Mouse (Mus musculus): ENCODE results near the gene Wnt16. TPM values are rescaled to one million over a fixed set of nuclear protein-coding genes. Genes with fewer than 3 reads are reported as not detected.
"Not testable (repeated sequence)": the region's sequence is repeated elsewhere in the genome, so short reads cannot be mapped to it uniquely, and the experiment has no call there.

Wnt16 gene
- 1 to 10 TPM in 1 of 2 experiments, under 1 TPM in 1; 0.69 to 1.2 TPM for total RNA-seq (2021)

- intact Hi-C loops (cut with DNase I): no loop called here
- DNase-seq (ENCODE audit: low spot score in 2 of 2): peak in 1 of 2 experiments; percentile 30
Measured at GRCm38 (mm10) chr6:22288004-22288736, at the start of gene Wnt16. Gene Wnt16 (plus strand): TSS chr6:22288227.

GRCm38 (mm10) chr6:22243321-22243720, 44.7 kb upstream of the Wnt16 start:
- intact Hi-C loops (cut with DNase I): no loop called here
- DNase-seq (ENCODE audit: low spot score in 2 of 2): no peak

DNA sequence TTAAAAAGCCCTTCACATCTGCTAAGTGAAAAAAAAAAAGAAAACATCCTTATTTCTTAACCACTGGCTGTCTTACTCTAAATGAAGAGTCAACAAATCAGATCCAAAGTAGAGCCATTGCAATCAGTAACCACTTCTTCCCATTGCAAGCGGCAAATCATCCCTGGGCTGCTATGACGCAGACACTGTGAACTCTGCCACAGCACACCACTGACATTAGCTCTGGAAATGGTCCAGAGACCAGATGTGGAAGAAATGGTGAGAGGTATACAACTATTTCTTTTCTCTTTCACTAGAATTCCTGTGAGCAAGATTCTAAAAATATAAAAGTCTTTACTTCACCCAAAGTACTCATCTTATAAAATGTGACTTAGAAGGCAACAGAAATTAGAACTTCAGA, 41.3 kb upstream of the Wnt16 start:
- intact Hi-C loops (cut with DNase I): no loop called here
- DNase-seq (ENCODE audit: low spot score in 2 of 2): no peak

GRCm38 (mm10) chr6:22258784-22259183, 29.2 kb upstream of the Wnt16 start:
- DNase-seq (ENCODE audit: low spot score in 2 of 2): no peak
- intact Hi-C loops (cut with DNase I): no loop called here

- intact Hi-C loops (cut with DNase I): no loop called here
- no peak for DNase-seq (ENCODE audit: low spot score in 2 of 2)
Measured at GRCm38 (mm10) chr6:22262519-22262918, 25.5 kb upstream of the Wnt16 start.

DNA sequence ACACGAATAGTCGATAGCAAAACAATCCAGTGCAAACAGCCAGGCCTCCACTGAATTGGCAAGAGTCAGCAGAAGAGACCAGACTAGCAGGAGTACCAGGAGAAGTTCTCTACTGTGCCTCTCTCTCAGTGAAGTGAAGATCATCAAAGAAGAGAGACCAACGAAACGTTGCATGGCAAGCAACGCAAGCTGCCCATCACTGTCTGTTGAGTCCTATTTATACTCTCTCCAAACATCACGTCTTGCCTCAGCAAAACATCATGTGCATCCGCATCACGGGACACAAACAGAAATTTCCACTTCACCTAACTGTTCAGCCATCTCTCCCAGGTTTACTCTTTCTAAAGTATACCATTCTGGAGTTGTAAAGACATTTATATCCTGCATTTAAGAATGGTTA, 23.9 kb upstream of the Wnt16 start:
- DNase-seq (ENCODE audit: low spot score in 2 of 2); intact Hi-C loops (cut with DNase I): not testable (repeated sequence)

- no peak for DNase-seq (ENCODE audit: low spot score in 2 of 2)
- intact Hi-C loops (cut with DNase I): no loop called here
Measured at GRCm38 (mm10) chr6:22266018-22266417, 22.0 kb upstream of the Wnt16 start.

DNA sequence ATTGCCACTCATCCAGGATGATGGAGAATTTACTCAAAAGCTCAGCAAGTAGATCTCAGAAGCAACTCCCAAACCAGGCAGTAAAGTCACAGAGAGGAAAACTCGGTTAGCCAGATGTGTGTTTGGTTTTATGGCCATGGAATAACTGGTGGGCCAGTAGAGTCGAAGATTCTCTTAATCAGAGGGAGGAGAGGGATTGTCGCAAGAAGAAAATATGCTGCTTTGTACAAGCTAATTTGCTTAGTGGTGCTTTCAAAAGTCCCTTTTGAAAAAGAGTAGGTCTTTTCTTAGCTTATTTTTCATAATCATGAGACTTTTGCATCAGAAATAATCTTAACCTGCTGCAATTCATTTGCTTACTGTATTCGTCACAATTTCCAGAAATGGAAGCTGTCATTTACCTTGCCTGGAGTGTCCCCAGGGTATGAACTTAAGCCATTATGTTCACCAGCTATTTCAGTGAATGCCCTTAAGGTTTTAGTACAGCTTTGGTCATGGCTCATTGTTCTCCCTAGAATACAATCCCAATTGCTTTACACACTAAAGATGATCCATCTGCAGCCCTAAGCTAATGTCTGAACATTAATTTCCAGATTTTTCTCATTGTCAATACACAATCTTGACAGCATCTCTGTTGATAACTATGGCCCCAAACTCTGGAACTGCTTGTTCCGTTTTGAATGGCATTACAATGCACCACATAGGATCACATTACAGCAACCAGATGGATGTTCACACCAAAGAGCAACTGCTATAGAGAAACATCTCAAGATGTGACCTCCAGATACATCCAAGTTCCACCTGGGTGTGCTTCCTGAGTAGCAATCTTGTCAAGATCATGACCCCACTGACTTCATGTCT, 20.0 kb upstream of the Wnt16 start:
- no peak for DNase-seq (ENCODE audit: low spot score in 2 of 2)
- intact Hi-C loops (cut with DNase I): no loop called here

DNA sequence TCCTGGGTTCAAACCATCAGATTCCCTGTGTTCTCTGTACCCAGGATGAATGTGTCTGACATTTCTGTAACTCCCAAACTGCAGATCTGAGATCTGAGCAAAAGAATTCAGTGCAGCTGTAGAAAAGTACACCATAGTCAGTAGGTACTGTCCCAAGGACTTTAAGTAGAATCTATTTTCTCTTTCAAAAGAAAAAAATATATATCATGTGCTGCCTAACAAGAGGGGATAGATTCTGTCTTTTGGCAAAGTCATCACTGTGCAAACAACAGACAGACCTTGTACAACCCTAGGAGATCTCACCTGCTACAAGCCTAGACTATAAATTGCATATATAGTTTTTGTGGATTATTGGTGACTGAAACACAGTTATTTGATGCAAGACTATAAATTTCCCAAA, 19.4 kb upstream of the Wnt16 start:
- intact Hi-C loops (cut with DNase I): no loop called here

DNA sequence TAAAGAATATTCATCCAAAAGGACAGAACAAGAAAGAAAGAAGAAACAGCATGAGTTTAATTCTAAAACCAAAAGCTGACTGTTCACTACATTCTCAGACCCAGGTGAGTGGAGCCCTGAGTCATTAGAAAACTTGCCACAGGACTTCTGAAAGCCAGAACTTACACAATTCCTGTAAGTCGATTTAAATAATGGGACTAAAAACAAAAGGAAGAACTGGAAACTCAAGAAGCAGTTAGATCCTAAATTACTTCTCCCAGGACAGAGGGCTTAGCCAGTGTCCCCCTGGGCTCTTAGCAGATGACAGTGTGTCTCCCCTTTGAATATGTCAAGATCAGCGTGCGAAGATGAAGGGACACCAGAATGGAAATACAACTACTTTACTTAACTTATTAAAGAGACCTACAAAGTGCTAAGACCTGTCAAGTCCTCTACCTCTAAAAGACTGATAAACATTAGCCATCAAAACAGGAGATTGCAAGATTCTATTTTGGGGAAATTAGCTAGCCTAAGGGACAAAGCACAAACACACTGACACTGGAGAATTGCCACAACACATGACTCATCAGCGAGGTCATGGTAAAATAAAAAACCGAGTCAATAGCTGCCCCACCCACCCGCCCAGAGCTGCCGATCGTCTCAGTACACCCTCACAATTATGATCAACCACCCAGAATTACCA, 18.0 kb upstream of the Wnt16 start:
- DNase-seq (ENCODE audit: low spot score in 2 of 2): no peak
- intact Hi-C loops (cut with DNase I): no loop called here

More for the DNA sequence above, 19.4 kb upstream of the Wnt16 start:
- DNase-seq (ENCODE audit: low spot score in 2 of 2): no peak

- intact Hi-C loops (cut with DNase I): no loop called here
- DNase-seq (ENCODE audit: low spot score in 2 of 2): no peak
Measured at GRCm38 (mm10) chr6:22277941-22278340, 10.1 kb upstream of the Wnt16 start.

- intact Hi-C loops (cut with DNase I): no loop called here
- DNase-seq (ENCODE audit: low spot score in 2 of 2): peak in 1 of 2 experiments; percentile 21
Measured at GRCm38 (mm10) chr6:22280217-22280861, 7.7 kb upstream of the Wnt16 start.

- no peak for DNase-seq (ENCODE audit: low spot score in 2 of 2)
- intact Hi-C loops (cut with DNase I): no loop called here
Measured at GRCm38 (mm10) chr6:22282405-22282804, 5.6 kb upstream of the Wnt16 start.

GRCm38 (mm10) chr6:22288737-22289460, 872 bp downstream of the Wnt16 start:
- peak; percentile 23 to 35 for DNase-seq (ENCODE audit: low spot score in 2 of 2)
- intact Hi-C loops (cut with DNase I): no loop called here

- DNase-seq (ENCODE audit: low spot score in 2 of 2): no peak
- intact Hi-C loops (cut with DNase I): loop anchor here (10.0 kb wide), 1 partner anchor 955 kb away; the partner anchor contains the start of gene Fezf1
Measured at GRCm38 (mm10) chr6:22289461-22290021, 1.5 kb downstream of the Wnt16 start.

DNA sequence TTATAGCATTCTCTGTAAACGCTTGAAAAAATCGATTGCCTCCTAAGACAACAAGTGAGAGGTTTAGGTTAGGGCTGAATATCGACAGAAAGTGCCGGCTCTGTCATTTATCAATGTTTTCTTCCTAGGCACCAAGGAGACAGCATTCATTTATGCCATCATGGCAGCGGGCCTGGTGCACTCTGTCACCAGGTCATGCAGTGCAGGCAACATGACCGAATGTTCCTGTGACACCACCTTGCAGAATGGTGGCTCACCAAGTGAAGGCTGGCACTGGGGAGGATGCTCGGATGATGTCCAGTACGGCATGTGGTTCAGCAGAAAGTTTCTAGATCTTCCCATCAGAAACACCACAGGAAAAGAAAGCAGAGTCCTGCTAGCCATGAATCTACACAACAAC, 2.8 kb downstream of the Wnt16 start:
- intact Hi-C loops (cut with DNase I): loop anchor here (10.0 kb wide), 1 partner anchor 954 kb away; the partner anchor contains the start of gene Fezf1
- no peak for DNase-seq (ENCODE audit: low spot score in 2 of 2)

DNA sequence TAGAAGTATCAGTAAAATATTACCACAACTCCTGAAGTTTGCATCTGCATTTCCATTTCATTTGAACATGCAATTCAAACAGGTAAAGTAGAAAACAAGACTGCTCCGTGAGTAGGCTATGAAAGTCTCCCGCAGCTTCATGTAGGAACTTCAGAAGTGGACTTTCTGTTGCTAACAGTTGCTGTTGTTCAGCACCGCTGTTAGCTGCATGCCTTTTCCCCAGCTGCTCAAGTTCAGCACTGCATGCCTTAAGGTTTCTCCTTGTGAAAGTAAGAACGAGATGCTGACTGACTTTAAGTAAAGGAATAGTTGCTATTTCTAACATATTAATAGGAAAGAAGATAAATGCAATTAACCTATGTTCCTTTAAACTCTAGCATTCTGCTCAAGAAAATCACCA, 4.0 kb downstream of the Wnt16 start:
- DNase-seq (ENCODE audit: low spot score in 2 of 2): no peak
- intact Hi-C loops (cut with DNase I): loop anchor here (10.0 kb wide), 1 partner anchor 953 kb away; the partner anchor contains the start of gene Fezf1

DNA sequence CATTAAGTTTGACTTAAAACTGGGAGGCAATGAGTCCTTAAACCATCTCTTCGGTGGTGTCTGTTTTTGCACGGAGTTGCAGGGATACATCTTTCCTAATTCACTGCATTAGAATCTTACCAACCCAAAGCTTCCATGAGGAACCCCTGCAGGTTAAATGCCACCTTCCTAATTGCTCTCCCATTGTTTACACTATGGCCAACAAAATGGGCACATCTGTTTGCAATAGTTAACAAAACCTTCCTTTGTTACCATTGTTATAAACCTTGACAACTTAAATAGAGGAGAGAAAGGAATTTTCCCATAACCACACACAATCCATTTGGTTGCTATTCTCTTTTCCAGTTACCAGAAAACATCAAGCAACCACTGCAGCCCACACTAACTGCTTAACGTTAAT, 5.9 kb downstream of the Wnt16 start:
- no peak for DNase-seq (ENCODE audit: low spot score in 2 of 2)
- intact Hi-C loops (cut with DNase I): loop anchor here (10.0 kb wide), 1 partner anchor 951 kb away; the partner anchor contains the start of gene Fezf1

Measured in left cerebral cortex, postnatal 36 days (tissue).